Mouse (Mus musculus): ENCODE measurements around the gene Il23r. TPM values are rescaled to one million over a fixed set of nuclear protein-coding genes. Genes with fewer than 3 reads are reported as not detected.
A peak's percentile ranks its signal among the peaks of the same experiment; 100 is the strongest.

Il23r gene
- not detected in 2 replicates for polyA plus RNA-seq (2015; fragmentation: Nextera tagmentation; extraction: Ambion mirVana)

- H3K9me3 ChIP-seq (replicated peaks; ENCODE audit: control insufficient read depth, low read length) = no peaks in the 10 kb centered on the region
- ATAC-seq (ENCODE audit: low read depth) = no peak
- H3K27me3 ChIP-seq (ENCODE audit: control insufficient read depth, insufficient read depth, low read depth, low read length) = no peaks in the 10 kb centered on the region
- H3K4me3 ChIP-seq (ENCODE audit: low read depth, low read length) = no peak within 1 kb of the TSS
- H3K4me1 ChIP-seq (ENCODE audit: control insufficient read depth, low read depth, low read length) = no peaks in the 10 kb centered on the region
- no peak within 1 kb of the TSS for H3K4me2 ChIP-seq (ENCODE audit: low read depth, low read length)
- WGBS (ENCODE audit: insufficient replicate concordance) = 48% methylated on average over 2 of the region's 2 CpGs
- H3K27ac ChIP-seq (ENCODE audit: low read length) = no peak within 1 kb of the TSS
- no peak within 1 kb of the TSS for H3K9ac ChIP-seq (ENCODE audit: low read depth, low read length)
- no peaks in the 10 kb centered on the region for H3K36me3 ChIP-seq (ENCODE audit: control insufficient read depth, insufficient read depth)
Observed at GRCm38 (mm10) chr6:67491755-67492154, at the start of gene Il23r. Gene Il23r, minus strand, starts transcription at chr6:67491855.

- 11% methylated on average over 8 of the region's 8 CpGs for WGBS (ENCODE audit: insufficient replicate concordance)
- Histone ChIP-seq H3K4me1 (ENCODE audit: control insufficient read depth, low read depth, low read length) (no peaks in the 10 kb centered on the region), H3K4me2 (ENCODE audit: low read depth, low read length) (peak within 1 kb of the TSS; percentile 41), H3K9me3 (replicated peaks; ENCODE audit: control insufficient read depth, low read length) (no peaks in the 10 kb centered on the region), H3K9ac (ENCODE audit: low read depth, low read length) (no peak within 1 kb of the TSS), H3K36me3 (ENCODE audit: control insufficient read depth, insufficient read depth) (no peaks in the 10 kb centered on the region), H3K4me3 (ENCODE audit: low read depth, low read length) (peak within 1 kb of the TSS; percentile 40), H3K27me3 (ENCODE audit: control insufficient read depth, insufficient read depth, low read depth, low read length) (peaks cover 40% of the 10 kb centered on the region), H3K27ac (ENCODE audit: low read length) (no peak within 1 kb of the TSS)
- no peak for ATAC-seq (ENCODE audit: low read depth)
Observed at GRCm38 (mm10) chr6:67535777-67536054, 44.1 kb upstream of the Il23r start, which contains the start of gene Tacstd2. Gene Tacstd2, minus strand, starts transcription at chr6:67535796.

GRCm38 (mm10) chr6:67535005-67535776 lies 43.5 kb upstream of the Il23r start:
- Histone ChIP-seq H3K4me3 (ENCODE audit: low read depth, low read length) (peak overlapping the region; percentile 40), H3K27me3 (ENCODE audit: control insufficient read depth, insufficient read depth, low read depth, low read length) (peaks cover 40% of the 10 kb centered on the region), H3K4me1 (ENCODE audit: control insufficient read depth, low read depth, low read length) (no peaks in the 10 kb centered on the region), H3K9ac (ENCODE audit: low read depth, low read length) (no peak overlapping the region), H3K36me3 (ENCODE audit: control insufficient read depth, insufficient read depth) (no peaks in the 10 kb centered on the region), H3K27ac (ENCODE audit: low read length) (no peak overlapping the region), H3K4me2 (ENCODE audit: low read depth, low read length) (peak overlapping the region; percentile 41), H3K9me3 (replicated peaks; ENCODE audit: control insufficient read depth, low read length) (no peaks in the 10 kb centered on the region)
- no peak for ATAC-seq (ENCODE audit: low read depth)
- 2% methylated on average over 62 of the region's 62 CpGs for WGBS (ENCODE audit: insufficient replicate concordance)

- Histone ChIP-seq H3K36me3 (ENCODE audit: control insufficient read depth, insufficient read depth) (no peaks in the 10 kb centered on the region), H3K27ac (ENCODE audit: low read length) (no peak overlapping the region)
Observed at GRCm38 (mm10) chr6:67534191-67535004, 42.7 kb upstream of the Il23r start.

GRCm38 (mm10) chr6:67532665-67533440 lies 41.2 kb upstream of the Il23r start:
- Histone ChIP-seq H3K9me3 (replicated peaks; ENCODE audit: control insufficient read depth, low read length) (no peaks in the 10 kb centered on the region), H3K4me3 (ENCODE audit: low read depth, low read length) (peak overlapping the region; percentile 23; the same call in 1 of the 2 replicates), H3K27me3 (ENCODE audit: control insufficient read depth, insufficient read depth, low read depth, low read length) (peaks cover 40% of the 10 kb centered on the region), H3K9ac (ENCODE audit: low read depth, low read length) (no peak overlapping the region), H3K27ac (ENCODE audit: low read length) (peak overlapping the region; percentile 47; the same call in 1 of the 2 replicates), H3K4me1 (ENCODE audit: control insufficient read depth, low read depth, low read length) (no peaks in the 10 kb centered on the region), H3K36me3 (ENCODE audit: control insufficient read depth, insufficient read depth) (no peaks in the 10 kb centered on the region), H3K4me2 (ENCODE audit: low read depth, low read length) (peak overlapping the region; percentile 38)
- WGBS (ENCODE audit: insufficient replicate concordance) = 3% methylated on average over 29 of the region's 29 CpGs
- ATAC-seq (ENCODE audit: low read depth) = peak; percentile 53

More at GRCm38 (mm10) chr6:67534191-67535004, 42.7 kb upstream of the Il23r start:
- peaks cover 40% of the 10 kb centered on the region for H3K27me3 ChIP-seq (ENCODE audit: control insufficient read depth, insufficient read depth, low read depth, low read length)
- H3K4me1 ChIP-seq (ENCODE audit: control insufficient read depth, low read depth, low read length) = no peaks in the 10 kb centered on the region
- H3K9ac ChIP-seq (ENCODE audit: low read depth, low read length) = no peak overlapping the region
- H3K4me3 ChIP-seq (ENCODE audit: low read depth, low read length) = peak overlapping the region; percentile 40
- WGBS (ENCODE audit: insufficient replicate concordance) = 8% methylated on average over 31 of the region's 31 CpGs
- no peak for ATAC-seq (ENCODE audit: low read depth)
- H3K9me3 ChIP-seq (replicated peaks; ENCODE audit: control insufficient read depth, low read length) = no peaks in the 10 kb centered on the region
- peak overlapping the region; percentile 41; the same call in 1 of the 2 replicates for H3K4me2 ChIP-seq (ENCODE audit: low read depth, low read length)

GRCm38 (mm10) chr6:67531822-67532162 lies 40.1 kb upstream of the Il23r start:
- ATAC-seq (ENCODE audit: low read depth) = no peak
- no peaks in the 10 kb centered on the region for H3K4me1 ChIP-seq (ENCODE audit: control insufficient read depth, low read depth, low read length)
- H3K9ac ChIP-seq (ENCODE audit: low read depth, low read length) = no peak overlapping the region
- no peak overlapping the region for H3K4me2 ChIP-seq (ENCODE audit: low read depth, low read length)
- no peaks in the 10 kb centered on the region for H3K36me3 ChIP-seq (ENCODE audit: control insufficient read depth, insufficient read depth)
- H3K9me3 ChIP-seq (replicated peaks; ENCODE audit: control insufficient read depth, low read length) = no peaks in the 10 kb centered on the region
- no peak overlapping the region for H3K27ac ChIP-seq (ENCODE audit: low read length)
- WGBS (ENCODE audit: insufficient replicate concordance) = 46% methylated on average over 7 of the region's 7 CpGs
- peaks cover 40% of the 10 kb centered on the region for H3K27me3 ChIP-seq (ENCODE audit: control insufficient read depth, insufficient read depth, low read depth, low read length)
- H3K4me3 ChIP-seq (ENCODE audit: low read depth, low read length) = no peak overlapping the region

- WGBS (ENCODE audit: insufficient replicate concordance) = 33% methylated on average over 9 of the region's 9 CpGs
- ATAC-seq (ENCODE audit: low read depth) = no peak
- H3K9me3 ChIP-seq (replicated peaks; ENCODE audit: control insufficient read depth, low read length) = no peaks in the 10 kb centered on the region
- H3K36me3 ChIP-seq (ENCODE audit: control insufficient read depth, insufficient read depth) = no peaks in the 10 kb centered on the region
- no peaks in the 10 kb centered on the region for H3K4me1 ChIP-seq (ENCODE audit: control insufficient read depth, low read depth, low read length)
- no peak overlapping the region for H3K9ac ChIP-seq (ENCODE audit: low read depth, low read length)
- H3K27me3 ChIP-seq (ENCODE audit: control insufficient read depth, insufficient read depth, low read depth, low read length) = peaks cover 39% of the 10 kb centered on the region
- H3K27ac ChIP-seq (ENCODE audit: low read length) = no peak overlapping the region
- no peak overlapping the region for H3K4me3 ChIP-seq (ENCODE audit: low read depth, low read length)
- H3K4me2 ChIP-seq (ENCODE audit: low read depth, low read length) = no peak overlapping the region
Observed at GRCm38 (mm10) chr6:67530992-67531821, 39.6 kb upstream of the Il23r start.

GRCm38 (mm10) chr6:67526356-67526755 lies 34.7 kb upstream of the Il23r start:
- no peak overlapping the region for H3K27ac ChIP-seq (ENCODE audit: low read length)
- no peaks in the 10 kb centered on the region for H3K4me1 ChIP-seq (ENCODE audit: control insufficient read depth, low read depth, low read length)
- no peaks in the 10 kb centered on the region for H3K9me3 ChIP-seq (replicated peaks; ENCODE audit: control insufficient read depth, low read length)
- no peaks in the 10 kb centered on the region for H3K27me3 ChIP-seq (ENCODE audit: control insufficient read depth, insufficient read depth, low read depth, low read length)
- H3K9ac ChIP-seq (ENCODE audit: low read depth, low read length) = no peak overlapping the region
- H3K4me3 ChIP-seq (ENCODE audit: low read depth, low read length) = no peak overlapping the region
- no peak overlapping the region for H3K4me2 ChIP-seq (ENCODE audit: low read depth, low read length)
- H3K36me3 ChIP-seq (ENCODE audit: control insufficient read depth, insufficient read depth) = no peaks in the 10 kb centered on the region
- WGBS (ENCODE audit: insufficient replicate concordance) = 60% methylated on average over 5 of the region's 5 CpGs
- ATAC-seq (ENCODE audit: low read depth) = no peak

Measured in liver, embryonic 16.5 days (tissue).